Mouse (Mus musculus) neural tube, embryonic 12.5 days (tissue): ENCODE measurements around the gene Defb33. TPM values are rescaled to one million over a fixed set of nuclear protein-coding genes. Genes with fewer than 3 reads are reported as not detected.

Source experiments
- ATAC-seq: fragments of 200-750 bp; cut with Nextera tagmentation; 2 replicates; pipeline ENCODE4 v1.8.0; 2017; ENCODE audit warnings: low read depth, mild to moderate bottlenecking, moderate TSS enrichment, moderate library complexity; ENCODE audit not compliant: low FRiP score
- H3K27ac ChIP-seq: fragments of 300-500 bp; sonication (generic); 2 replicates; pipeline ENCODE4 v1.5.1; 2016
- H3K27me3 ChIP-seq: fragments of 300-500 bp; sonication (generic); replicated peaks from 2 replicates; pipeline ENCODE4 v1.6.1; 2016; ENCODE audit warnings: mild to moderate bottlenecking
- H3K36me3 ChIP-seq: fragments of 300-500 bp; sonication (generic); 2 replicates; pipeline ENCODE4 v1.6.1; 2016; ENCODE audit warnings: mild to moderate bottlenecking
- H3K4me1 ChIP-seq: fragments of 300-500 bp; sonication (generic); 2 replicates; pipeline ENCODE4 v1.6.1; 2016
- H3K4me2 ChIP-seq: fragments of 300-500 bp; sonication (generic); replicated peaks from 2 replicates; pipeline ENCODE4 v1.6.1; 2016; ENCODE audit warnings: mild to moderate bottlenecking
- H3K4me3 ChIP-seq: fragments of 300-500 bp; sonication (generic); 2 replicates; pipeline ENCODE4 v1.5.1; 2016
- H3K9ac ChIP-seq: fragments of 300-500 bp; sonication (generic); 2 replicates; pipeline ENCODE4 v1.6.1; 2016; ENCODE audit warnings: mild to moderate bottlenecking
- H3K9me3 ChIP-seq: fragments of 300-500 bp; sonication (generic); 2 replicates; pipeline ENCODE4 v1.6.1; 2016; ENCODE audit warnings: mild to moderate bottlenecking
- WGBS: fragments of 180-500 bp; shearing (Covaris S2); methylation state at CpG from one replicate; pipeline ENCODE4 v1.1.7; 2016; 5-methylcytosine and 5-hydroxymethylcytosine counted together
- polyA plus RNA-seq: library from polyadenylated mRNA; unstranded; fragments of >200 nt; fragmentation: Nextera tagmentation; extraction: Ambion mirVana; gene quantifications from 2 replicates; pipeline ENCODE4 v1.2.1, GENCODE M21; 2016

The Defb33 gene
- polyA plus RNA-seq: not detected in 2 replicates

DNA sequence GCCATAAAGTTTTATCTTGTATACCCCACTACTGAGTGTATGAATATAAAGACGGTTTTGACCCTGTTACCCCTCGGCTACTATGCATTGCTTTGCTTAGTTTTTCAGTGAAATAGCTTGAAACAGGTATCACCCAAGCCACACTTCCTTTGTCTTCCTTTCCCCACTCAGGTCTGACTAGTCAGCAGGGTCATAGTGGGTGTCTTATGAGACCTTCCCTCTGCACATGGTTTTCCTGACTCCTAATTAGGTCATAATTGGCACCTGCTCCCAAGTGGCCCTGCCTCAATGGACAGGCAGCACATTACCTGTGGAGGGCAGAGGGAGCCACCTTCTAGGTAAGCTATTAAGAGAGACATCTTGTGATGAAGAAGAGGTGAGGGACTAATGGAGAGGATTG is at the start of gene Defb33:
TSS of gene Defb33 (plus strand) at position 301 of the 400 bp plus-strand sequence.
- no peak within 1 kb of the TSS for H3K9ac ChIP-seq
- H3K27ac ChIP-seq: no peak within 1 kb of the TSS
- no peak within 1 kb of the TSS for H3K4me2 ChIP-seq
- no peak for ATAC-seq
- no peaks in the 10 kb centered on the region for H3K36me3 ChIP-seq
- H3K9me3 ChIP-seq: peaks cover 52% of the 10 kb centered on the region
- no peak within 1 kb of the TSS for H3K4me3 ChIP-seq
- WGBS: 85% methylated on average over 2 of the region's 2 CpGs
- H3K4me1 ChIP-seq: no peaks in the 10 kb centered on the region
- H3K27me3 ChIP-seq: no peaks in the 10 kb centered on the region

- Histone ChIP-seq H3K4me2 (no peak overlapping the region), H3K9me3 (peaks cover 20% of the 10 kb centered on the region), H3K4me3 (no peak overlapping the region), H3K27ac (no peak overlapping the region), H3K4me1 (no peaks in the 10 kb centered on the region), H3K36me3 (no peaks in the 10 kb centered on the region), H3K9ac (no peak overlapping the region), H3K27me3 (no peaks in the 10 kb centered on the region)
- ATAC-seq: no peak
- WGBS: 52% methylated on average over 6 of the region's 6 CpGs
These were observed 17.9 kb upstream of the Defb33 start for GRCm38 (mm10) chr8:20874608-20875007.

DNA sequence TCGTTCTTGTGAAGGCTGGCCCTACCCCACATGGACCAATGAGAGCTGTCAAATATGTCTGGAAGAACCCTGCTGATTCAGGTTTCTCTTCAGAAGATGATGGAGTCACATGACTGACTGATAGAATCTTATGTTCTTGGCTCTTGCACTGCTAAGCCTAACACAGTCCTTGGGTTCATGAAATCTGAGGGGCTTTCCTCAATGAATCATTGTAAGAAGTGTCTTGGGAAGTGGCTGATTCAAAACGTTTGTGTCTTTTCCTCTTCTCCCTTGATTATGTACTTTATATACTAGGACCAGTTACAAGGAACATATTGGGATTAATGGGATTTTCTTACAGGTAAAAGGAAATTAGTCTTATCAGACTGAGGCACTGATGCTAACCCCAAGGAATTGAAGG is 10.1 kb downstream of the Defb33 start, which contains the start of gene Gm15056:
TSS of gene Gm15056 (minus strand) at position 101 of the 400 bp plus-strand sequence.
- Histone ChIP-seq H3K9ac (no peak within 1 kb of the TSS), H3K27me3 (no peaks in the 10 kb centered on the region), H3K4me1 (no peaks in the 10 kb centered on the region), H3K36me3 (no peaks in the 10 kb centered on the region), H3K4me2 (no peak within 1 kb of the TSS), H3K4me3 (no peak within 1 kb of the TSS), H3K27ac (no peak within 1 kb of the TSS), H3K9me3 (peaks cover 23% of the 10 kb centered on the region)
- no peak for ATAC-seq
- 52% methylated on average over 2 of the region's 2 CpGs for WGBS

GRCm38 (mm10) chr8:20907119-20907518 is 14.7 kb downstream of the Defb33 start:
- no peak for ATAC-seq
- 93% methylated on average over 2 of the region's 2 CpGs for WGBS
- Histone ChIP-seq H3K4me3 (no peak overlapping the region), H3K4me2 (no peak overlapping the region), H3K4me1 (no peaks in the 10 kb centered on the region), H3K9me3 (peaks cover 5% of the 10 kb centered on the region; the same call in 1 of the 2 replicates), H3K27ac (no peak overlapping the region), H3K9ac (no peak overlapping the region), H3K27me3 (no peaks in the 10 kb centered on the region), H3K36me3 (no peaks in the 10 kb centered on the region)

DNA sequence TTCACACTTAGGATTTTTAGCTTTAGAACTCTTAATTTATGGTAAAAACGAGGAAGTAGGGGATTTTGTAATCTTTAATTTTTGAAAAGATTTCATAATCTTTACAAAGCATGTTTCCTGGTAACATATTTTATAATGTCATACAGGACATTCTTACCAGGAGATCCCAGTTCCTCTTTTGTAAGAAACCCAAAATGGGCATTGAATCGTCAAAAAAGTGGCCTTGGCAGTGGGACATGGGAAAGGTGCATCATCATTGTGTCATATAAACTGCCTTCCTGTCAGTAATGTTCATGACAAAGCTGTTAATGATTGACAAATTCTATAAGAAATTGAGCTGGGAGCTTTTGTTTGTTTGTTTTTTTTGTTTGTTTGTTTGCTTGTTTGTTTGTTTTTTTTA is 15.8 kb downstream of the Defb33 start:
- Histone ChIP-seq H3K27me3 (no peaks in the 10 kb centered on the region), H3K9ac (no peak overlapping the region), H3K4me3 (no peak overlapping the region), H3K9me3 (peaks cover 9% of the 10 kb centered on the region; the same call in 1 of the 2 replicates), H3K36me3 (no peaks in the 10 kb centered on the region), H3K4me2 (no peak overlapping the region), H3K27ac (no peak overlapping the region), H3K4me1 (no peaks in the 10 kb centered on the region)
- WGBS: 71% methylated on average over 2 of the region's 2 CpGs
- ATAC-seq: no peak

GRCm38 (mm10) chr8:20912288-20912687 is 19.8 kb downstream of the Defb33 start:
- H3K4me1 ChIP-seq: no peaks in the 10 kb centered on the region
- H3K36me3 ChIP-seq: no peaks in the 10 kb centered on the region
- no peak overlapping the region for H3K27ac ChIP-seq
- ATAC-seq: no peak
- no peak overlapping the region for H3K9ac ChIP-seq
- 89% methylated on average over 1 of the region's 1 CpGs for WGBS
- H3K4me3 ChIP-seq: no peak overlapping the region
- peaks cover 11% of the 10 kb centered on the region; the same call in 1 of the 2 replicates for H3K9me3 ChIP-seq
- H3K4me2 ChIP-seq: no peak overlapping the region
- H3K27me3 ChIP-seq: no peaks in the 10 kb centered on the region

GRCm38 (mm10) chr8:20921971-20922370 is 29.5 kb downstream of the Defb33 start, which contains the start of gene Gm6040:
Gm6040 (minus strand) TSS chr8:20922071.
- no peak within 1 kb of the TSS for H3K4me2 ChIP-seq
- H3K27me3 ChIP-seq: no peaks in the 10 kb centered on the region
- no peak for ATAC-seq
- H3K27ac ChIP-seq: no peak within 1 kb of the TSS
- 78% methylated on average over 3 of the region's 3 CpGs for WGBS
- no peaks in the 10 kb centered on the region for H3K36me3 ChIP-seq
- H3K9ac ChIP-seq: no peak within 1 kb of the TSS
- H3K4me1 ChIP-seq: no peaks in the 10 kb centered on the region
- H3K9me3 ChIP-seq: peaks cover 30% of the 10 kb centered on the region
- no peak within 1 kb of the TSS for H3K4me3 ChIP-seq

DNA sequence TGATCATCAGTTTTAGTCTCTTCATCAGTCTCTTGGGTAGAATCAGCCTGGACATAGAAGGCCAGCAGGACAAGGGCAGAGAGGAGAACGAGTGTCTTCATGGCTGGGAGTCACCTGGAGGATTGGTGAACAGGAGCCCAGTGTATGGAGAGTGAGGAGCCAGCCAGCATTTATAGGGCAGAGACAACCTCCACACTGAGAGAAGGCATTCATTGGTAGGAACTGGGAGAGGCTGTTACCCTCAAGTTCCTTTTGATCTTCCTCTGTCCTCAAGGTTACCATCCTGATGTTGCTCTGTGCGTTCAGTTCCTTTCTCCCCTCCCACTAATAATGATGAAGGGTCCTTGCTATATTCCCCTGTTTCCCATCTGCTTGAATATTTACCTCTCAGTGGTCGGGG is 52.1 kb downstream of the Defb33 start, which contains the start of gene AY761185:
TSS of gene AY761185 (minus strand) at position 101 of the 400 bp plus-strand sequence.
- Histone ChIP-seq H3K4me2 (no peak within 1 kb of the TSS), H3K9me3 (peaks cover 22% of the 10 kb centered on the region), H3K36me3 (no peaks in the 10 kb centered on the region), H3K9ac (no peak within 1 kb of the TSS), H3K4me1 (no peaks in the 10 kb centered on the region), H3K4me3 (no peak within 1 kb of the TSS), H3K27ac (no peak within 1 kb of the TSS), H3K27me3 (no peaks in the 10 kb centered on the region)
- no peak for ATAC-seq
- 76% methylated on average over 3 of the region's 3 CpGs for WGBS

Other genes starting within 250 kb of the Defb33 start
- gene Gm15056, start 10.0 kb downstream of the Defb33 start, polyA plus RNA-seq: not detected in 2 replicates
- not detected in 2 replicates for gene Gm6040, start 29.4 kb downstream of the Defb33 start, polyA plus RNA-seq
- gene AY761185, start 52.0 kb downstream of the Defb33 start, polyA plus RNA-seq: not detected in 2 replicates
- gene Defa21, start 132.9 kb downstream of the Defb33 start, polyA plus RNA-seq: not detected in 2 replicates
- not detected in 2 replicates for gene Defa23, start 162.4 kb downstream of the Defb33 start, polyA plus RNA-seq
- not detected in 2 replicates for gene Defa35, start 172.4 kb downstream of the Defb33 start, polyA plus RNA-seq
- gene Defa25, start 191.8 kb downstream of the Defb33 start, polyA plus RNA-seq: not detected in 2 replicates
- not detected in 2 replicates for gene Gm14851, start 203.4 kb downstream of the Defb33 start, polyA plus RNA-seq
- gene Defa30, start 242.0 kb downstream of the Defb33 start, polyA plus RNA-seq: not detected in 2 replicates